Mouse (Mus musculus) ES-Bruce4 (cell line): ENCODE results near the gene B9d2.

Experiments used
- CTCF ChIP-seq: IDR thresholded peaks from one replicate; pipeline ENCODE4 v1.8.1; 2011; ENCODE audit warnings: low read depth, low read length
- EP300 ChIP-seq: IDR thresholded peaks from 2 replicates; pipeline ENCODE4 v1.6.1; 2011; ENCODE audit warnings: low read depth, low read length; ENCODE audit not compliant: insufficient read depth
- POLR2A ChIP-seq: IDR thresholded peaks from one replicate; pipeline ENCODE4 v1.8.1; 2011; ENCODE audit warnings: low read length; ENCODE audit not compliant: insufficient read depth

DNA sequence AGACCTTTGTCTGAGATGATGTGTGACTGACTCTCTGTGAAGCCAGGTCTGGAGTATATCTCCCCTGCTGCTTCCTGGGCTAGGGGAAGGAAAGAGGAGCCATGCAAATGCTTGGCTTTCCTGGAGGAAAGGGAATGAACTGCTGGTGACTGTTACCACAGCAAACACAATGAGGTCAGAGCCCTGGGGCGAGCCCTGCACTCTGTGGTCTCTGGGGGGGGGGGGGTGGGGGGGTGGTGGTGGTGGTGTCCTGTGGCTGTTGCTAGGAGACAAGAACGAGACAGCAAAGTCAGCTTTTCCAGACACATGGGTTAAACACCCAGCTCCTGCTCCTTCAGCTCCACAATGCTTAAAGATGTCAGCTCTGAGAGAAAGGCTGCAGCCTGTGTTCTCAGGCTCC is 48.8 kb downstream of the B9d2 start:
- TF ChIP-seq CTCF (no peak), POLR2A (no peak), EP300 (no peak)
